Mouse (Mus musculus): ENCODE measurements around the gene Skp2. TPM values are rescaled to one million over a fixed set of nuclear protein-coding genes. Genes with fewer than 3 reads are reported as not detected.

The Skp2 gene
- polyA plus RNA-seq, 1 experiment, result 1.0 TPM

- H3K36me3 ChIP-seq (ENCODE audit: control insufficient read depth, insufficient read depth, low read length), result no peaks in the 10 kb centered on the region
- H3K4me3 ChIP-seq (ENCODE audit: insufficient read depth, low read depth, low read length), result no peak overlapping the region
- peaks cover 23% of the 10 kb centered on the region for H3K4me1 ChIP-seq (ENCODE audit: control insufficient read depth, insufficient read depth, low read length)
- TF ChIP-seq POLR2A (IDR thresholded peaks at IDR 0.05; ENCODE audit: low read depth, low read length) (no peak), CTCF (conservative IDR thresholded peaks at IDR 0.05; ENCODE audit: insufficient read depth, insufficient read length, low read depth, low read length) (no peak)
- no peak for DNase-seq
- 81% methylated on average over 14 of the region's 14 CpGs for WGBS
- no peaks in the 10 kb centered on the region for H3K27me3 ChIP-seq (replicated peaks; ENCODE audit: control insufficient read depth, insufficient read depth, low read length)
- H3K27ac ChIP-seq (ENCODE audit: insufficient read depth, low read depth, low read length), result no peak overlapping the region; the same call in 1 of the 2 replicates
Measured at GRCm38 (mm10) chr15:9075608-9076200, 79.5 kb downstream of the Skp2 start.

- no peak overlapping the region for H3K4me3 ChIP-seq (ENCODE audit: insufficient read depth, low read depth, low read length)
- no peaks in the 10 kb centered on the region for H3K27me3 ChIP-seq (replicated peaks; ENCODE audit: control insufficient read depth, insufficient read depth, low read length)
- H3K27ac ChIP-seq (ENCODE audit: insufficient read depth, low read depth, low read length), result peak overlapping the region; percentile 44
- H3K36me3 ChIP-seq (ENCODE audit: control insufficient read depth, insufficient read depth, low read length), result no peaks in the 10 kb centered on the region
- peaks cover 24% of the 10 kb centered on the region for H3K4me1 ChIP-seq (ENCODE audit: control insufficient read depth, insufficient read depth, low read length)
- 15% methylated on average over 4 of the region's 4 CpGs for WGBS
- TF ChIP-seq POLR2A (IDR thresholded peaks at IDR 0.05; ENCODE audit: low read depth, low read length), result no peak
- TF ChIP-seq CTCF (conservative IDR thresholded peaks at IDR 0.05; ENCODE audit: insufficient read depth, insufficient read length, low read depth, low read length), result no peak
- peak; percentile 61 for DNase-seq
Measured at GRCm38 (mm10) chr15:9074671-9075070, 80.6 kb downstream of the Skp2 start.

- no peak for TF ChIP-seq CTCF (conservative IDR thresholded peaks at IDR 0.05; ENCODE audit: insufficient read depth, insufficient read length, low read depth, low read length)
- TF ChIP-seq POLR2A (IDR thresholded peaks at IDR 0.05; ENCODE audit: low read depth, low read length), result no peak
- Histone ChIP-seq H3K4me1 (ENCODE audit: control insufficient read depth, insufficient read depth, low read length) (peaks cover 22% of the 10 kb centered on the region), H3K27me3 (replicated peaks; ENCODE audit: control insufficient read depth, insufficient read depth, low read length) (no peaks in the 10 kb centered on the region), H3K27ac (ENCODE audit: insufficient read depth, low read depth, low read length) (no peak overlapping the region), H3K4me3 (ENCODE audit: insufficient read depth, low read depth, low read length) (no peak overlapping the region), H3K36me3 (ENCODE audit: control insufficient read depth, insufficient read depth, low read length) (no peaks in the 10 kb centered on the region)
- DNase-seq, result peak; percentile 57
- WGBS, result 11% methylated on average over 2 of the region's 2 CpGs
Measured at GRCm38 (mm10) chr15:9074139-9074538, 81.1 kb downstream of the Skp2 start.

GRCm38 (mm10) chr15:9073684-9074083 lies 81.5 kb downstream of the Skp2 start:
- WGBS, result 45% methylated on average over 5 of the region's 5 CpGs
- Histone ChIP-seq H3K4me1 (ENCODE audit: control insufficient read depth, insufficient read depth, low read length) (peaks cover 22% of the 10 kb centered on the region), H3K27ac (ENCODE audit: insufficient read depth, low read depth, low read length) (peak overlapping the region; percentile 72), H3K27me3 (replicated peaks; ENCODE audit: control insufficient read depth, insufficient read depth, low read length) (no peaks in the 10 kb centered on the region), H3K4me3 (ENCODE audit: insufficient read depth, low read depth, low read length) (no peak overlapping the region), H3K36me3 (ENCODE audit: control insufficient read depth, insufficient read depth, low read length) (no peaks in the 10 kb centered on the region)
- TF ChIP-seq POLR2A (IDR thresholded peaks at IDR 0.05; ENCODE audit: low read depth, low read length) (no peak), CTCF (conservative IDR thresholded peaks at IDR 0.05; ENCODE audit: insufficient read depth, insufficient read length, low read depth, low read length) (no peak)
- no peak for DNase-seq

- no peak for DNase-seq
- peak overlapping the region; percentile 72 for H3K27ac ChIP-seq (ENCODE audit: insufficient read depth, low read depth, low read length)
- no peaks in the 10 kb centered on the region for H3K27me3 ChIP-seq (replicated peaks; ENCODE audit: control insufficient read depth, insufficient read depth, low read length)
- H3K4me3 ChIP-seq (ENCODE audit: insufficient read depth, low read depth, low read length), result peak overlapping the region; percentile 9; the same call in 1 of the 2 replicates
- peaks cover 22% of the 10 kb centered on the region for H3K4me1 ChIP-seq (ENCODE audit: control insufficient read depth, insufficient read depth, low read length)
- 28% methylated on average over 12 of the region's 12 CpGs for WGBS
- TF ChIP-seq POLR2A (IDR thresholded peaks at IDR 0.05; ENCODE audit: low read depth, low read length) (no peak), CTCF (conservative IDR thresholded peaks at IDR 0.05; ENCODE audit: insufficient read depth, insufficient read length, low read depth, low read length) (no peak)
- H3K36me3 ChIP-seq (ENCODE audit: control insufficient read depth, insufficient read depth, low read length), result no peaks in the 10 kb centered on the region
Measured at GRCm38 (mm10) chr15:9073067-9073608, 82.1 kb downstream of the Skp2 start.

GRCm38 (mm10) chr15:9072630-9073029 lies 82.6 kb downstream of the Skp2 start:
- H3K27ac ChIP-seq (ENCODE audit: insufficient read depth, low read depth, low read length), result peak overlapping the region; percentile 72; the same call in 1 of the 2 replicates
- TF ChIP-seq CTCF (conservative IDR thresholded peaks at IDR 0.05; ENCODE audit: insufficient read depth, insufficient read length, low read depth, low read length) (no peak), POLR2A (IDR thresholded peaks at IDR 0.05; ENCODE audit: low read depth, low read length) (no peak)
- 14% methylated on average over 5 of the region's 5 CpGs for WGBS
- H3K4me1 ChIP-seq (ENCODE audit: control insufficient read depth, insufficient read depth, low read length), result peaks cover 22% of the 10 kb centered on the region
- peak overlapping the region; percentile 9; the same call in 1 of the 2 replicates for H3K4me3 ChIP-seq (ENCODE audit: insufficient read depth, low read depth, low read length)
- no peaks in the 10 kb centered on the region for H3K36me3 ChIP-seq (ENCODE audit: control insufficient read depth, insufficient read depth, low read length)
- peak; percentile 47 for DNase-seq
- no peaks in the 10 kb centered on the region for H3K27me3 ChIP-seq (replicated peaks; ENCODE audit: control insufficient read depth, insufficient read depth, low read length)

Data from kidney, adult 2 months (tissue).